Mouse (Mus musculus): ENCODE data around the gene Fam189a1. TPM values are rescaled to one million over a fixed set of nuclear protein-coding genes. Genes with fewer than 3 reads are reported as not detected.

Fam189a1 gene
- polyA plus RNA-seq, 1 experiment from 2014 or later, result 0.49 TPM

- Histone ChIP-seq H3K9ac (ENCODE audit: low read depth, low read length) (no peak overlapping the region), H3K4me1 (ENCODE audit: control insufficient read depth, insufficient read depth, low read length) (0 out of 2 replicates have a peak, but pooled peaks cover 3% of the 10 kb centered on the region), H3K36me3 (ENCODE audit: control insufficient read depth, insufficient read depth, low read length) (no peaks in the 10 kb centered on the region), H3K9me3 (replicated peaks; ENCODE audit: control insufficient read depth, low read length) (no peaks in the 10 kb centered on the region), H3K27me3 (ENCODE audit: control insufficient read depth, insufficient read depth, low read length) (no peaks in the 10 kb centered on the region), H3K27ac (ENCODE audit: low read depth, low read length) (no peak overlapping the region), H3K4me2 (no peak overlapping the region), H3K4me3 (ENCODE audit: low read depth, low read length) (no peak overlapping the region)
- 67% methylated on average over 10 of the region's 10 CpGs for WGBS (ENCODE audit: insufficient replicate concordance)
- no peak for ATAC-seq (replicated peaks; ENCODE audit: insufficient number of reproducible peaks, low FRiP score, low TSS enrichment)
Measured at GRCm38 (mm10) chr7:64840946-64841659, 315.3 kb downstream of the Fam189a1 start.

GRCm38 (mm10) chr7:64840576-64840895 is 315.8 kb downstream of the Fam189a1 start:
- H3K4me3 ChIP-seq (ENCODE audit: low read depth, low read length), result no peak overlapping the region

GRCm38 (mm10) chr7:64839801-64840575 is 316.4 kb downstream of the Fam189a1 start:
- H3K9me3 ChIP-seq (replicated peaks; ENCODE audit: control insufficient read depth, low read length), result no peaks in the 10 kb centered on the region
- ATAC-seq (replicated peaks; ENCODE audit: insufficient number of reproducible peaks, low FRiP score, low TSS enrichment), result peak; percentile 42; the same call in 1 of the 2 replicates
- H3K27me3 ChIP-seq (ENCODE audit: control insufficient read depth, insufficient read depth, low read length), result no peaks in the 10 kb centered on the region
- no peaks in the 10 kb centered on the region for H3K36me3 ChIP-seq (ENCODE audit: control insufficient read depth, insufficient read depth, low read length)
- H3K27ac ChIP-seq (ENCODE audit: low read depth, low read length), result no peak overlapping the region
- H3K4me2 ChIP-seq, result peak overlapping the region; percentile 74
- 1% methylated on average over 21 of the region's 21 CpGs for WGBS (ENCODE audit: insufficient replicate concordance)
- peak overlapping the region; percentile 52; the same call in 1 of the 2 replicates for H3K9ac ChIP-seq (ENCODE audit: low read depth, low read length)
- peak overlapping the region; percentile 38 for H3K4me3 ChIP-seq (ENCODE audit: low read depth, low read length)
- H3K4me1 ChIP-seq (ENCODE audit: control insufficient read depth, insufficient read depth, low read length), result 0 out of 2 replicates have a peak, but pooled peaks cover 3% of the 10 kb centered on the region

More at GRCm38 (mm10) chr7:64840576-64840895, 315.8 kb downstream of the Fam189a1 start:
- Histone ChIP-seq H3K9ac (ENCODE audit: low read depth, low read length) (no peak overlapping the region), H3K36me3 (ENCODE audit: control insufficient read depth, insufficient read depth, low read length) (no peaks in the 10 kb centered on the region), H3K4me2 (peak overlapping the region; percentile 74), H3K4me1 (ENCODE audit: control insufficient read depth, insufficient read depth, low read length) (0 out of 2 replicates have a peak, but pooled peaks cover 3% of the 10 kb centered on the region), H3K27me3 (ENCODE audit: control insufficient read depth, insufficient read depth, low read length) (no peaks in the 10 kb centered on the region), H3K27ac (ENCODE audit: low read depth, low read length) (no peak overlapping the region), H3K9me3 (replicated peaks; ENCODE audit: control insufficient read depth, low read length) (no peaks in the 10 kb centered on the region)
- no peak for ATAC-seq (replicated peaks; ENCODE audit: insufficient number of reproducible peaks, low FRiP score, low TSS enrichment)
- 70% methylated on average over 1 of the region's 1 CpGs for WGBS (ENCODE audit: insufficient replicate concordance)

DNA sequence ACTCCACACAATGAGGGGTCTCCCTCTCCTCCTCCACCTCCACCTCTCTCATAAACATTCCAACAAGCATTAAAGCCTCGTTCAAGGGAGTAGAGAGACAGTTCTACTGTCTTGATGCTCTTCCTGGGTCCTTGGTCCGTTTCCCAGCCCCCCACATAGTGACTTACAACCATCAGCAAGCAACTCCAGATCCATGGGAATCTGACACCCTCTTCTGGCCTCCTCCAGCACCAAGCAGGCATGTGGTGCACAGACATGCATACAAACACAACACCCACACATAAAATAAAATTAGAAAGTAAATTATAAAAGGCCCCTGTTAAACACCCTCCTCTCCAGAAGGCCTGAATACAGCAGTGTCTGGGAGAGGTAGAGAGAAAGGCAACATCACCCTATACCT is 317.1 kb downstream of the Fam189a1 start:
- H3K4me2 ChIP-seq, result peak overlapping the region; percentile 74
- H3K9ac ChIP-seq (ENCODE audit: low read depth, low read length), result no peak overlapping the region
- H3K36me3 ChIP-seq (ENCODE audit: control insufficient read depth, insufficient read depth, low read length), result no peaks in the 10 kb centered on the region
- H3K4me3 ChIP-seq (ENCODE audit: low read depth, low read length), result no peak overlapping the region
- H3K9me3 ChIP-seq (replicated peaks; ENCODE audit: control insufficient read depth, low read length), result no peaks in the 10 kb centered on the region
- H3K27ac ChIP-seq (ENCODE audit: low read depth, low read length), result no peak overlapping the region
- 54% methylated on average over 2 of the region's 2 CpGs for WGBS (ENCODE audit: insufficient replicate concordance)
- H3K27me3 ChIP-seq (ENCODE audit: control insufficient read depth, insufficient read depth, low read length), result no peaks in the 10 kb centered on the region
- ATAC-seq (replicated peaks; ENCODE audit: insufficient number of reproducible peaks, low FRiP score, low TSS enrichment), result no peak
- 0 out of 2 replicates have a peak, but pooled peaks cover 3% of the 10 kb centered on the region for H3K4me1 ChIP-seq (ENCODE audit: control insufficient read depth, insufficient read depth, low read length)

GRCm38 (mm10) chr7:64830214-64830995 is 326.0 kb downstream of the Fam189a1 start:
- Histone ChIP-seq H3K27ac (ENCODE audit: low read depth, low read length) (no peak overlapping the region), H3K27me3 (ENCODE audit: control insufficient read depth, insufficient read depth, low read length) (no peaks in the 10 kb centered on the region), H3K4me1 (ENCODE audit: control insufficient read depth, insufficient read depth, low read length) (no peaks in the 10 kb centered on the region), H3K9ac (ENCODE audit: low read depth, low read length) (no peak overlapping the region), H3K9me3 (replicated peaks; ENCODE audit: control insufficient read depth, low read length) (peaks cover 2% of the 10 kb centered on the region; the same call in 1 of the 2 replicates), H3K36me3 (ENCODE audit: control insufficient read depth, insufficient read depth, low read length) (no peaks in the 10 kb centered on the region), H3K4me3 (ENCODE audit: low read depth, low read length) (no peak overlapping the region), H3K4me2 (no peak overlapping the region)
- 44% methylated on average over 5 of the region's 5 CpGs for WGBS (ENCODE audit: insufficient replicate concordance)
- no peak for ATAC-seq (replicated peaks; ENCODE audit: insufficient number of reproducible peaks, low FRiP score, low TSS enrichment)

DNA sequence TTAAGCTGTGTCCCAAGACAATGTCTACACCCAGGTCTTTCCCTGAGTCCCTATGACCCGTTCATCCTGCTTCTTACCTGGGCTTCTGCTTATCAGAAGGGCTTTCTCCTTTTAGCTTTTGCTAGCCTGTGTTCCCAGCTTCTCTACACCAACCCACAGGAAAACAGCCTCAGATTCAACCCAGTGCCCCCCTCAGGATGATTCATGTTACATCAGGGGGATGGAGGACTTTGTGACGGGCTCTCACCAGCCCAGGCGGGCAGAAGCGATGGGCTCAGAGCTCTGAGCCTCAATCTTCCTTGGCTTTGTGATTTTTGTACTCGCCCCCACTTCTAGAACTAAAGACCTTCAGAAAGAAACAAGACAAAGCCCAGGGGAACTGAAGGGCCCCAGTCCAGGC is 335.3 kb downstream of the Fam189a1 start:
- Histone ChIP-seq H3K36me3 (ENCODE audit: control insufficient read depth, insufficient read depth, low read length) (no peaks in the 10 kb centered on the region), H3K27me3 (ENCODE audit: control insufficient read depth, insufficient read depth, low read length) (no peaks in the 10 kb centered on the region), H3K4me1 (ENCODE audit: control insufficient read depth, insufficient read depth, low read length) (no peaks in the 10 kb centered on the region), H3K27ac (ENCODE audit: low read depth, low read length) (no peak overlapping the region), H3K9me3 (replicated peaks; ENCODE audit: control insufficient read depth, low read length) (no peaks in the 10 kb centered on the region), H3K4me3 (ENCODE audit: low read depth, low read length) (no peak overlapping the region), H3K4me2 (no peak overlapping the region), H3K9ac (ENCODE audit: low read depth, low read length) (no peak overlapping the region)
- no peak for ATAC-seq (replicated peaks; ENCODE audit: insufficient number of reproducible peaks, low FRiP score, low TSS enrichment)
- WGBS (ENCODE audit: insufficient replicate concordance), result 76% methylated on average over 5 of the region's 5 CpGs

GRCm38 (mm10) chr7:64819683-64820082 is 336.7 kb downstream of the Fam189a1 start:
- Histone ChIP-seq H3K27me3 (ENCODE audit: control insufficient read depth, insufficient read depth, low read length) (no peaks in the 10 kb centered on the region), H3K4me3 (ENCODE audit: low read depth, low read length) (no peak overlapping the region), H3K4me2 (no peak overlapping the region), H3K9ac (ENCODE audit: low read depth, low read length) (no peak overlapping the region), H3K9me3 (replicated peaks; ENCODE audit: control insufficient read depth, low read length) (no peaks in the 10 kb centered on the region), H3K27ac (ENCODE audit: low read depth, low read length) (no peak overlapping the region), H3K4me1 (ENCODE audit: control insufficient read depth, insufficient read depth, low read length) (no peaks in the 10 kb centered on the region), H3K36me3 (ENCODE audit: control insufficient read depth, insufficient read depth, low read length) (no peaks in the 10 kb centered on the region)
- 80% methylated on average over 9 of the region's 9 CpGs for WGBS (ENCODE audit: insufficient replicate concordance)
- ATAC-seq (replicated peaks; ENCODE audit: insufficient number of reproducible peaks, low FRiP score, low TSS enrichment), result no peak

DNA sequence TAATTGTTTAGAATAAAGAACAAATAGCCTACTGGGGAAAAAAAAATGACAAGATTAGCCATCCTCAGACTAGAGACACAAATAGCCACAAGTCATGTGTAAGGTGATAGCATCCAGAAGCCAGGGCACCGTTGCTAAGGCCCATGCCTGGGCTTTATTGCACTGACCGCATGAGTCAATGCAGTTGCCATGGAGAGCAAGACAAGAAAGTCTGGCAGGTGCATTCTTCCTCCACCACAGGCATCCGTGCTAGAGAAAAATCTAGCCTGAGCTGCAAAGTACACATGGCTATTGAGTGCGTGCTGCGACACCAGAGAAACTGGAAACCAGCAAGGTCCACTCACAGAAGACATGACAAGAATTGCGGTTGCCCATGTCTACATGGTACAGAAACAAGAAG is 347.5 kb downstream of the Fam189a1 start:
- Histone ChIP-seq H3K4me3 (ENCODE audit: low read depth, low read length) (no peak overlapping the region), H3K4me1 (ENCODE audit: control insufficient read depth, insufficient read depth, low read length) (no peaks in the 10 kb centered on the region), H3K27ac (ENCODE audit: low read depth, low read length) (no peak overlapping the region), H3K27me3 (ENCODE audit: control insufficient read depth, insufficient read depth, low read length) (no peaks in the 10 kb centered on the region), H3K9ac (ENCODE audit: low read depth, low read length) (no peak overlapping the region), H3K4me2 (no peak overlapping the region), H3K9me3 (replicated peaks; ENCODE audit: control insufficient read depth, low read length) (no peaks in the 10 kb centered on the region), H3K36me3 (ENCODE audit: control insufficient read depth, insufficient read depth, low read length) (no peaks in the 10 kb centered on the region)
- WGBS (ENCODE audit: insufficient replicate concordance), result 65% methylated on average over 6 of the region's 6 CpGs
- ATAC-seq (replicated peaks; ENCODE audit: insufficient number of reproducible peaks, low FRiP score, low TSS enrichment), result no peak
